Mouse (Mus musculus): Measurements from ENCODE around the gene Grip1. TPM values are rescaled to one million over a fixed set of nuclear protein-coding genes. Genes with fewer than 3 reads are reported as not detected.

The Grip1 gene
- total and polyA plus RNA-seq, 2 experiments from 2014 or later, result 0.38 to 0.67 TPM

- DNase-seq (ENCODE audit: low spot score) (no peak), ATAC-seq (ENCODE audit: insufficient read depth, low read depth) (no peak)
- Histone ChIP-seq H3K4me1 (ENCODE audit: control insufficient read depth, insufficient read depth) (no peaks in the 10 kb centered on the region), H3K9ac (replicated peaks; ENCODE audit: low read depth, low read length) (no peak overlapping the region), H3K9me3 (replicated peaks; ENCODE audit: control insufficient read depth, low read length) (no peaks in the 10 kb centered on the region), H3K27me3 (ENCODE audit: control insufficient read depth, insufficient read depth, low read length) (no peaks in the 10 kb centered on the region), H3K4me2 (ENCODE audit: low read depth, low read length) (no peak overlapping the region), H3K27ac (ENCODE audit: low read depth) (no peak overlapping the region), H3K4me3 (ENCODE audit: low read depth, low read length) (no peak overlapping the region), H3K36me3 (replicated peaks; ENCODE audit: control insufficient read depth, insufficient read depth, low read length) (no peaks in the 10 kb centered on the region)
- TF ChIP-seq CTCF (IDR thresholded peaks at IDR 0.05; ENCODE audit: low read depth) (no peak), EP300 (IDR thresholded peaks at IDR 0.05; ENCODE audit: low read depth) (no peak)
- 89% methylated on average over 9 of the region's 9 CpGs for WGBS
Measured at GRCm38 (mm10) chr10:119984299-119984698, 530.7 kb downstream of the Grip1 start.

- Histone ChIP-seq H3K4me3 (ENCODE audit: low read depth, low read length) (no peak overlapping the region), H3K4me1 (ENCODE audit: control insufficient read depth, insufficient read depth) (no peaks in the 10 kb centered on the region), H3K4me2 (ENCODE audit: low read depth, low read length) (no peak overlapping the region), H3K9me3 (replicated peaks; ENCODE audit: control insufficient read depth, low read length) (no peaks in the 10 kb centered on the region), H3K9ac (replicated peaks; ENCODE audit: low read depth, low read length) (no peak overlapping the region), H3K27ac (ENCODE audit: low read depth) (no peak overlapping the region), H3K27me3 (ENCODE audit: control insufficient read depth, insufficient read depth, low read length) (no peaks in the 10 kb centered on the region), H3K36me3 (replicated peaks; ENCODE audit: control insufficient read depth, insufficient read depth, low read length) (no peaks in the 10 kb centered on the region)
- DNase-seq (ENCODE audit: low spot score), result no peak
- TF ChIP-seq CTCF (IDR thresholded peaks at IDR 0.05; ENCODE audit: low read depth), result no peak
- no peak for TF ChIP-seq EP300 (IDR thresholded peaks at IDR 0.05; ENCODE audit: low read depth)
- ATAC-seq (ENCODE audit: insufficient read depth, low read depth), result no peak
- WGBS, result 72% methylated on average over 4 of the region's 4 CpGs
Measured at GRCm38 (mm10) chr10:119998475-119998874, 544.8 kb downstream of the Grip1 start.

DNA sequence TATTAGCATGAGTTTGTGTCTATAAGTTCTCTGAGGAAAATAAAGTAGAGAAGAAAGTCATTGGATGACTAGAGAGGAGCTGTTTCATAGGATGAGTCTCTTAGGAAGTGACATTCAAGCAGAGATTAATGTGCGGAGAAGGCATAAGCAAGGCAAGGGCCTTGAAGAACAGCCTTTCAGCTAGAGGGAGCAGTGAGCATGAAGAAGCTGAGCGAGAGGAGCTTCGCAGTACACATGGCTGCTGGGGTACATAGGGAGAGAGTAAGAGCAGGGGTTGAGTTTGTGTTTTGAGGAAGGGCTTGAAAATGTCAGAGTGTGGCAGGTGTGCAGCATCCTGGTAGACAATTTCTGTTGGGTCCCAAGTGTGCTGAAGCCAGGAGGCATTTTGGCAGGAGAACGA, 548.5 kb downstream of the Grip1 start:
- Histone ChIP-seq H3K9me3 (replicated peaks; ENCODE audit: control insufficient read depth, low read length) (no peaks in the 10 kb centered on the region), H3K27ac (ENCODE audit: low read depth) (no peak overlapping the region), H3K4me1 (ENCODE audit: control insufficient read depth, insufficient read depth) (no peaks in the 10 kb centered on the region), H3K9ac (replicated peaks; ENCODE audit: low read depth, low read length) (no peak overlapping the region), H3K4me3 (ENCODE audit: low read depth, low read length) (no peak overlapping the region), H3K4me2 (ENCODE audit: low read depth, low read length) (no peak overlapping the region), H3K36me3 (replicated peaks; ENCODE audit: control insufficient read depth, insufficient read depth, low read length) (no peaks in the 10 kb centered on the region), H3K27me3 (ENCODE audit: control insufficient read depth, insufficient read depth, low read length) (no peaks in the 10 kb centered on the region)
- ATAC-seq (ENCODE audit: insufficient read depth, low read depth) (no peak), DNase-seq (ENCODE audit: low spot score) (no peak)
- TF ChIP-seq CTCF (IDR thresholded peaks at IDR 0.05; ENCODE audit: low read depth) (no peak), EP300 (IDR thresholded peaks at IDR 0.05; ENCODE audit: low read depth) (no peak)
- WGBS, result 76% methylated on average over 4 of the region's 4 CpGs

- TF ChIP-seq EP300 (IDR thresholded peaks at IDR 0.05; ENCODE audit: low read depth) (no peak), CTCF (IDR thresholded peaks at IDR 0.05; ENCODE audit: low read depth) (no peak)
- WGBS, result 90% methylated on average over 7 of the region's 7 CpGs
- H3K36me3 ChIP-seq (replicated peaks; ENCODE audit: control insufficient read depth, insufficient read depth, low read length), result no peaks in the 10 kb centered on the region
- H3K27ac ChIP-seq (ENCODE audit: low read depth), result no peak overlapping the region
- no peaks in the 10 kb centered on the region for H3K27me3 ChIP-seq (ENCODE audit: control insufficient read depth, insufficient read depth, low read length)
- no peaks in the 10 kb centered on the region for H3K9me3 ChIP-seq (replicated peaks; ENCODE audit: control insufficient read depth, low read length)
- ATAC-seq (ENCODE audit: insufficient read depth, low read depth), result no peak
- H3K9ac ChIP-seq (replicated peaks; ENCODE audit: low read depth, low read length), result no peak overlapping the region
- no peaks in the 10 kb centered on the region for H3K4me1 ChIP-seq (ENCODE audit: control insufficient read depth, insufficient read depth)
- DNase-seq (ENCODE audit: low spot score), result no peak
- H3K4me2 ChIP-seq (ENCODE audit: low read depth, low read length), result no peak overlapping the region
- H3K4me3 ChIP-seq (ENCODE audit: low read depth, low read length), result no peak overlapping the region
Measured at GRCm38 (mm10) chr10:120004096-120004495, 550.5 kb downstream of the Grip1 start.

DNA sequence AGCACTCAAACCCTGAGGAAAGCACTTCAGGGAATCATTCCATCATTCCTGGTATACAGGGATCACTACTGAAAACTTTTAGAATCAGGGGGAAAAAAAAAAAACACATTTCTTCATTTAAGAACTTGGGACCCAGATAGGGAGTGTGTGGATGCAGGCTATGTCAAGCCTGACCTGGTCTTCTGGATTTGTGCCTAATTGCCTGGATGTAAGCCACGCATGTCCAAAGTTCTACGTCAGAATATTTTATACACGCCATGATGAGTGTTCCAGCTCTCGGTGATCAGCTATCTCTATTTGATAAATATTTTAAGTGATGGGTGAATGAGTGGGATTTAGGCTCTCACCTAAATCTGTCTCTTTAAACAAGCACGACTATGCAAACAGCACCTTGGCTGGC, 552.0 kb downstream of the Grip1 start:
- no peaks in the 10 kb centered on the region for H3K9me3 ChIP-seq (replicated peaks; ENCODE audit: control insufficient read depth, low read length)
- H3K36me3 ChIP-seq (replicated peaks; ENCODE audit: control insufficient read depth, insufficient read depth, low read length), result no peaks in the 10 kb centered on the region
- no peak overlapping the region for H3K27ac ChIP-seq (ENCODE audit: low read depth)
- ATAC-seq (ENCODE audit: insufficient read depth, low read depth) (no peak), DNase-seq (ENCODE audit: low spot score) (no peak)
- no peak overlapping the region for H3K4me3 ChIP-seq (ENCODE audit: low read depth, low read length)
- H3K9ac ChIP-seq (replicated peaks; ENCODE audit: low read depth, low read length), result no peak overlapping the region
- WGBS, result 69% methylated on average over 5 of the region's 5 CpGs
- no peak overlapping the region for H3K4me2 ChIP-seq (ENCODE audit: low read depth, low read length)
- TF ChIP-seq EP300 (IDR thresholded peaks at IDR 0.05; ENCODE audit: low read depth), result no peak
- TF ChIP-seq CTCF (IDR thresholded peaks at IDR 0.05; ENCODE audit: low read depth), result no peak
- H3K4me1 ChIP-seq (ENCODE audit: control insufficient read depth, insufficient read depth), result no peaks in the 10 kb centered on the region
- H3K27me3 ChIP-seq (ENCODE audit: control insufficient read depth, insufficient read depth, low read length), result no peaks in the 10 kb centered on the region

DNA sequence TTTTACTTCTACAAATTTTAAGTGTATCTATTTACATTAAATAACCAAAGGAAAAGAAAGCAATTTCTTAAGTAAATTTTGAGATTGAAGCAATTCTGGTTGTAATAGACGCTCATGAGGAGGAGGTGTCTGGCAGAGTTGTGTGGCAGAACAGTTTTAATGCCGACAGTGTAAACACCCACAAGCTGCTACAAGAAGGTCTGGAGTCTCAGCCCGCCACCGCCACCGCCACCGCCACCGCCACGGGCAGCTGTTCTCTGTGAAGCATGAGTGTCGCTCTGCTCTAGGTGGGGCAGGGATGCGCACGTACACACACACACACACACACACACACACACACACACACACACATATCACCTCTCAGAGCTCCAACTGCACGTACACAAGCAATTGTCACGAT, 558.7 kb downstream of the Grip1 start:
- no peaks in the 10 kb centered on the region for H3K36me3 ChIP-seq (replicated peaks; ENCODE audit: control insufficient read depth, insufficient read depth, low read length)
- H3K27me3 ChIP-seq (ENCODE audit: control insufficient read depth, insufficient read depth, low read length), result no peaks in the 10 kb centered on the region
- H3K27ac ChIP-seq (ENCODE audit: low read depth), result no peak overlapping the region
- H3K9ac ChIP-seq (replicated peaks; ENCODE audit: low read depth, low read length), result no peak overlapping the region
- no peak overlapping the region for H3K4me2 ChIP-seq (ENCODE audit: low read depth, low read length)
- no peak overlapping the region for H3K4me3 ChIP-seq (ENCODE audit: low read depth, low read length)
- WGBS, result 92% methylated on average over 13 of the region's 13 CpGs
- TF ChIP-seq CTCF (IDR thresholded peaks at IDR 0.05; ENCODE audit: low read depth) (no peak), EP300 (IDR thresholded peaks at IDR 0.05; ENCODE audit: low read depth) (no peak)
- ATAC-seq (ENCODE audit: insufficient read depth, low read depth) (no peak), DNase-seq (ENCODE audit: low spot score) (no peak)
- no peaks in the 10 kb centered on the region for H3K9me3 ChIP-seq (replicated peaks; ENCODE audit: control insufficient read depth, low read length)
- no peaks in the 10 kb centered on the region for H3K4me1 ChIP-seq (ENCODE audit: control insufficient read depth, insufficient read depth)

All from heart, postnatal 0 days (tissue).